Mouse (Mus musculus) hindbrain, embryonic 16.5 days (tissue): ENCODE data around the gene Dnah5. TPM values are rescaled to one million over a fixed set of nuclear protein-coding genes. Genes with fewer than 3 reads are reported as not detected.

Experiments used
- ATAC-seq: fragments of 200-750 bp; cut with Nextera tagmentation; 2 replicates; pipeline ENCODE4 v1.8.0; 2017; ENCODE audit warnings: moderate TSS enrichment, moderate library complexity
- H3K27ac ChIP-seq: fragments of 300-500 bp; sonication (generic); 2 replicates; pipeline ENCODE4 v1.5.1; 2014; ENCODE audit warnings: low read depth, mild to moderate bottlenecking, control low read depth, low read length, moderate library complexity
- H3K27me3 ChIP-seq: fragments of 300-500 bp; sonication (generic); replicated peaks from 2 replicates; pipeline ENCODE4 v1.6.1; 2014; ENCODE audit warnings: low read length; ENCODE audit not compliant: control insufficient read depth, insufficient read depth
- H3K36me3 ChIP-seq: fragments of 300-500 bp; sonication (generic); 2 replicates; pipeline ENCODE4 v1.6.1; 2014; ENCODE audit warnings: mild to moderate bottlenecking, low read length, moderate library complexity, mixed read lengths; ENCODE audit not compliant: control insufficient read depth, insufficient read depth
- H3K4me1 ChIP-seq: fragments of 300-500 bp; sonication (generic); 2 replicates; pipeline ENCODE4 v1.6.1; 2014; ENCODE audit warnings: low read depth, low read length; ENCODE audit not compliant: control insufficient read depth, insufficient read depth
- H3K4me2 ChIP-seq: fragments of 300-500 bp; sonication (generic); 2 replicates; pipeline ENCODE4 v1.6.1; 2014; ENCODE audit warnings: mild to moderate bottlenecking, low read length, control low read depth, moderate library complexity
- H3K4me3 ChIP-seq: fragments of 300-500 bp; sonication (generic); 2 replicates; pipeline ENCODE4 v1.5.1; 2014; ENCODE audit warnings: mild to moderate bottlenecking, low read length, control low read depth, moderate library complexity
- H3K9ac ChIP-seq: fragments of 300-500 bp; sonication (generic); 2 replicates; pipeline ENCODE4 v1.6.1; 2014; ENCODE audit warnings: low read depth, mild to moderate bottlenecking, control low read depth, low read length, moderate library complexity
- H3K9me3 ChIP-seq: fragments of 300-500 bp; sonication (generic); 2 replicates; pipeline ENCODE4 v1.6.1; 2014; ENCODE audit warnings: mild to moderate bottlenecking, low read length, moderate library complexity; ENCODE audit not compliant: control insufficient read depth
- WGBS: fragments of 180-500 bp; shearing (Covaris S2); extraction: QIAGEN DNeasy Blood & Tissue Kit; methylation state at CpG from one replicate; pipeline ENCODE4 v1.1.7; 2014; 5-methylcytosine and 5-hydroxymethylcytosine counted together
- polyA plus RNA-seq: library from polyadenylated mRNA; unstranded; fragments of >200 nt; fragmentation: Nextera tagmentation; extraction: Ambion mirVana; gene quantifications from 2 replicates; pipeline ENCODE4 v1.2.1, GENCODE M21; 2015

The Dnah5 gene
- polyA plus RNA-seq, 1 experiment from 2014 or later: 0.15 TPM

DNA sequence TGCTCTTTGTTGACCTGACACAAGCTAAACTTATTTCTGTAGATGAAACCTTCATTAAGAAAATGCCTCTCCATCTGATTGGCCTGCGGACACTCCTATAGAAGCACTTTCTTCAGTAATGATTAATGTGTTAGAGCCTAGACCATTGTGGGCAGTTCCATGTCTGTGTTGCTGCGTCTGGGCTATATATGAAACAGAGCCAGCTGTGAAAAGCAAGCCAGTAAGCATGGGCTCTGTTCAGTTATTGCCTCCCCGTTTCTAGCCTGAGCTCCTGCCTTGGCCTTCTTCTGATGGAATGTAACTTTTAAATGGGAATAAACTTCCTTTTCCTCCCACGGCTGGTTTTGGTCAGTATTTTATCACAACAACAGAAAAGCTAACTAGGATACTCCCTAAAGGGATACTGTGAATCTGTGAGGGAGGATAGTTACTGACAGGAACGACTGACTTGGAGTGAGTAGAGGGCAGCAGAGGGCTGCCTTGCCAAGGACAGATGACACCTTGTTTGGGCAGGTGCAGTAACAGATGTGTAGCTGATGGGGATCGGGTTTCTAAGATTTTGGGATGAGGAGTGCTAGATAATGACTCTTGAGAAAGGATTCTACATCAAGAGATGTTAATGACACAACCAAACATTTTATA, 270.3 kb downstream of the Dnah5 start:
- Histone ChIP-seq H3K4me3 (no peak overlapping the region), H3K27me3 (no peaks in the 10 kb centered on the region), H3K9ac (no peak overlapping the region), H3K4me2 (no peak overlapping the region), H3K36me3 (no peaks in the 10 kb centered on the region), H3K4me1 (no peaks in the 10 kb centered on the region), H3K9me3 (no peaks in the 10 kb centered on the region), H3K27ac (no peak overlapping the region)
- WGBS: 69% methylated on average over 6 of the region's 6 CpGs
- no peak for ATAC-seq

GRCm38 (mm10) chr15:28502820-28503219, 299.3 kb downstream of the Dnah5 start:
- 55% methylated on average over 4 of the region's 4 CpGs for WGBS
- H3K27me3 ChIP-seq: no peaks in the 10 kb centered on the region; the same call in 1 of the 2 replicates
- no peak for ATAC-seq
- no peaks in the 10 kb centered on the region for H3K36me3 ChIP-seq
- no peak overlapping the region for H3K4me2 ChIP-seq
- no peak overlapping the region for H3K27ac ChIP-seq
- no peak overlapping the region for H3K9ac ChIP-seq
- no peaks in the 10 kb centered on the region for H3K4me1 ChIP-seq
- peaks cover 2% of the 10 kb centered on the region; the same call in 1 of the 2 replicates for H3K9me3 ChIP-seq
- H3K4me3 ChIP-seq: no peak overlapping the region

- H3K27ac ChIP-seq: no peak overlapping the region
- H3K36me3 ChIP-seq: no peaks in the 10 kb centered on the region
- ATAC-seq: peak; percentile 87
- H3K4me2 ChIP-seq: no peak overlapping the region
- H3K9ac ChIP-seq: no peak overlapping the region
- H3K27me3 ChIP-seq: no peaks in the 10 kb centered on the region
- 59% methylated on average over 4 of the region's 4 CpGs for WGBS
- H3K9me3 ChIP-seq: no peaks in the 10 kb centered on the region
- no peak overlapping the region for H3K4me3 ChIP-seq
- no peaks in the 10 kb centered on the region for H3K4me1 ChIP-seq
These were observed 311.6 kb downstream of the Dnah5 start for GRCm38 (mm10) chr15:28515176-28515575.

Other genes with a start within 250 kb of the Dnah5 start
- gene Trio, start 177.9 kb upstream of the Dnah5 start, polyA plus RNA-seq: 31.1 and 32.0 TPM in 2 replicates